Mouse (Mus musculus) kidney, embryonic 16.5 days (tissue): ENCODE measurements around the gene Mlst8. TPM values are rescaled to one million over a fixed set of nuclear protein-coding genes. Genes with fewer than 3 reads are reported as not detected.

Source experiments
- polyA plus RNA-seq: library from polyadenylated mRNA; unstranded; fragments of >200 nt; fragmentation: Nextera tagmentation; extraction: Ambion mirVana; gene quantifications from 2 replicates; pipeline ENCODE4 v1.2.1, GENCODE M21; 2015

The Mlst8 gene
- polyA plus RNA-seq, 1 experiment from 2014 or later: 39.3 TPM

Other genes with a start within 250 kb of the Mlst8 start
- 69.2 and 73.5 TPM in 2 replicates for gene Ccnf, start 227.6 kb downstream of the Mlst8 start, polyA plus RNA-seq
- 0.22 TPM in 1 of 2 replicates, not detected in the other for gene Abca17, start 128.0 kb downstream of the Mlst8 start, polyA plus RNA-seq
- gene Abca3, start 127.1 kb downstream of the Mlst8 start, polyA plus RNA-seq: 20.8 and 22.6 TPM in 2 replicates
- 300 and 327 TPM in 2 replicates for gene Rnps1, start 64.5 kb downstream of the Mlst8 start, polyA plus RNA-seq
- 141 and 143 TPM in 2 replicates for gene Eci1, start 52.4 kb downstream of the Mlst8 start, polyA plus RNA-seq
- 3.2 and 5.5 TPM in 2 replicates for gene Dnase1l2, start 36.0 kb downstream of the Mlst8 start, polyA plus RNA-seq
- gene E4f1, start 8.8 kb downstream of the Mlst8 start, polyA plus RNA-seq: 38.1 TPM in 2 replicates
- gene Pgp, start 8.7 kb downstream of the Mlst8 start, polyA plus RNA-seq: 55.5 and 55.6 TPM in 2 replicates
- gene Bricd5, start 5.2 kb downstream of the Mlst8 start, polyA plus RNA-seq: 0.42 and 1.6 TPM in 2 replicates
- gene Caskin1, start 9.5 kb upstream of the Mlst8 start, polyA plus RNA-seq: 1.5 and 2.2 TPM in 2 replicates
- 102 and 113 TPM in 2 replicates for gene Traf7, start 48.9 kb upstream of the Mlst8 start, polyA plus RNA-seq
- gene Rab26, start 55.1 kb upstream of the Mlst8 start, polyA plus RNA-seq: 2.8 and 3.0 TPM in 2 replicates
- 22.5 and 24.3 TPM in 2 replicates for gene Pkd1, start 70.8 kb upstream of the Mlst8 start, polyA plus RNA-seq
- gene Tsc2, start 153.6 kb upstream of the Mlst8 start, polyA plus RNA-seq: 72.8 and 77.0 TPM in 2 replicates
- 23.1 TPM in 2 replicates for gene Nthl1, start 153.6 kb upstream of the Mlst8 start, polyA plus RNA-seq
- 116 and 120 TPM in 2 replicates for gene Slc9a3r2, start 171.2 kb upstream of the Mlst8 start, polyA plus RNA-seq
- gene Npw, start 179.4 kb upstream of the Mlst8 start, polyA plus RNA-seq: 0.37 TPM in 1 of 2 replicates, not detected in the other
- gene Zfp598, start 190.6 kb upstream of the Mlst8 start, polyA plus RNA-seq: 19.7 and 22.7 TPM in 2 replicates
- 2.3 and 2.9 TPM in 2 replicates for gene Syngr3, start 210.9 kb upstream of the Mlst8 start, polyA plus RNA-seq
- gene Gfer, start 217.1 kb upstream of the Mlst8 start, polyA plus RNA-seq: 44.4 and 45.3 TPM in 2 replicates
- 1.9 and 2.7 TPM in 2 replicates for gene Noxo1, start 217.2 kb upstream of the Mlst8 start, polyA plus RNA-seq
- 92.1 and 107 TPM in 2 replicates for gene Tbl3, start 228.6 kb upstream of the Mlst8 start, polyA plus RNA-seq
- gene Rnf151, start 239.0 kb upstream of the Mlst8 start, polyA plus RNA-seq: 0.26 TPM in 1 of 2 replicates, not detected in the other
- 1,489 and 1,547 TPM in 2 replicates for gene Rps2, start 239.0 kb upstream of the Mlst8 start, polyA plus RNA-seq
- 258 and 262 TPM in 2 replicates for gene Ndufb10, start 245.4 kb upstream of the Mlst8 start, polyA plus RNA-seq
- gene Rpl3l, start 248.7 kb upstream of the Mlst8 start, polyA plus RNA-seq: 0.15 TPM in 1 of 2 replicates, not detected in the other